Mouse (Mus musculus): ENCODE results near the gene Metap1d. TPM values are rescaled to one million over a fixed set of nuclear protein-coding genes. Genes with fewer than 3 reads are reported as not detected.

The Metap1d gene
- polyA plus RNA-seq (2015; fragmentation: Nextera tagmentation; extraction: Ambion mirVana): 33.4 and 33.7 TPM in 2 replicates

- Histone ChIP-seq H3K4me1 (replicated peaks) (peaks cover 3% of the 10 kb centered on the region; the same call in 1 of the 2 replicates), H3K9ac (peak within 1 kb of the TSS; percentile 70), H3K4me2 (peak within 1 kb of the TSS; percentile 77), H3K27me3 (peaks cover 18% of the 10 kb centered on the region), H3K27ac (peak within 1 kb of the TSS; percentile 59; the same call in 1 of the 2 replicates), H3K36me3 (no peaks in the 10 kb centered on the region), H3K9me3 (no peaks in the 10 kb centered on the region), H3K4me3 (peak within 1 kb of the TSS; percentile 63)
- under 1% methylated on average over 61 of the region's 61 CpGs for WGBS
- peak; percentile 97 for ATAC-seq (ENCODE audit: low FRiP score)
These were observed at the start of gene Metap1d for GRCm38 (mm10) chr2:71453161-71453916. Gene Metap1d, plus strand, starts transcription at chr2:71453276.

DNA sequence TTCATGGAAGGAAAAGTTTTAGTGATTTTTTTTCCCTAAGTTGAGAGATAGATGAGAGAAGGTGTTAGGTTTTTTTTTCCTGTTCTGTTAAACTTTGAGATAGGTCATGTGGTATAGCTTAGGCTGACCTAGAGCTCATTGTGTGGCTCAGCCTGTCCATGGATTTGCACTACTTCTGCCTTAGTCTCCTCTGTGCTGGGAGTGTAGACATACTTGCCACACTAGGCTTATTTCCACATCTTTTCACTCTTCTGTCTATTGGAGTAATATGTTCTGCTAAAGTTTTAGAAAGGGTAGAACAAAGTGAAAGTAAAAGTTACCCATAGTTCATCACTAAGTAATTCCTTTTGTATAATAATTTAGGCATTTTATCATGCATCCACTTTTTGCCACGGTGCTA, 47.5 kb upstream of the Metap1d start:
- ATAC-seq (ENCODE audit: low FRiP score): no peak

DNA sequence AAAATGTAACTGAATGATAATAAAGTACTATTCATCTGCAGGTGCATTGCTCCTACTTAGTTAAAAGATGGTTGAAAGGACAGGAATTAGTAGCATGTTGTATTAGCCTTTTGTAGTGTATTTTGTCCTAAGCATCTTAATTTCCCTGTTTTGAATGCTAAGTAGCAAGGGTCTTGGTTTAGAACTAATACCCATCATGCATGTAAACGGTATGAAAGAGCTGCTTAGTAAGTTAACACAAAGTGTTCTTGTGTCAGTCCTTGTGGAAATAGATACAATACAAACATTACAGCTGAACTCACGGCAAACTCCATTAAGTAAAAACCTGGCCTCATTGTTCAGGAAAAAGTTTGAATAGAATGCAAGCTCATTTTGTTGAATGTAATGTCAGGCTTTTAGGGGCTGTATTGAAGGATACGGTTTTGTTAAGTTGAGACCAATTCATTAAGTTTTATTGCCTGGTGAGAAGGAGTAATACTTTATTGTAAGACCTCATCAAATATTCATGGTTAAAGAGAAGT, 34.3 kb upstream of the Metap1d start:
- H3K9ac ChIP-seq: no peak overlapping the region
- H3K4me1 ChIP-seq (replicated peaks): no peaks in the 10 kb centered on the region
- no peak overlapping the region for H3K4me2 ChIP-seq
- no peaks in the 10 kb centered on the region for H3K9me3 ChIP-seq
- H3K4me3 ChIP-seq: no peak overlapping the region
- no peak overlapping the region for H3K27ac ChIP-seq
- peaks cover 10% of the 10 kb centered on the region; the same call in 1 of the 2 replicates for H3K36me3 ChIP-seq
- ATAC-seq (ENCODE audit: low FRiP score): no peak
- 40% methylated on average over 3 of the region's 3 CpGs for WGBS
- H3K27me3 ChIP-seq: no peaks in the 10 kb centered on the region

More for the DNA sequence above, 47.5 kb upstream of the Metap1d start:
- Histone ChIP-seq H3K27me3 (no peaks in the 10 kb centered on the region), H3K9me3 (no peaks in the 10 kb centered on the region), H3K9ac (no peak overlapping the region), H3K36me3 (peaks cover 9% of the 10 kb centered on the region; the same call in 1 of the 2 replicates), H3K4me3 (no peak overlapping the region), H3K4me2 (no peak overlapping the region), H3K27ac (no peak overlapping the region), H3K4me1 (replicated peaks) (no peaks in the 10 kb centered on the region)
- 100% methylated on average over 1 of the region's 1 CpGs for WGBS

GRCm38 (mm10) chr2:71419408-71419807, 33.7 kb upstream of the Metap1d start:
- Histone ChIP-seq H3K4me3 (no peak overlapping the region), H3K9ac (no peak overlapping the region)
- no peak for ATAC-seq (ENCODE audit: low FRiP score)

GRCm38 (mm10) chr2:71420895-71421425, 32.1 kb upstream of the Metap1d start:
- Histone ChIP-seq H3K4me3 (no peak overlapping the region), H3K4me2 (no peak overlapping the region), H3K27ac (no peak overlapping the region), H3K27me3 (no peaks in the 10 kb centered on the region), H3K36me3 (peaks cover 9% of the 10 kb centered on the region), H3K9ac (no peak overlapping the region), H3K9me3 (no peaks in the 10 kb centered on the region), H3K4me1 (replicated peaks) (no peaks in the 10 kb centered on the region)
- WGBS: 85% methylated on average over 9 of the region's 9 CpGs
- no peak for ATAC-seq (ENCODE audit: low FRiP score)

More at GRCm38 (mm10) chr2:71419408-71419807, 33.7 kb upstream of the Metap1d start:
- Histone ChIP-seq H3K27me3 (no peaks in the 10 kb centered on the region), H3K36me3 (peaks cover 6% of the 10 kb centered on the region; the same call in 1 of the 2 replicates), H3K4me2 (no peak overlapping the region), H3K4me1 (replicated peaks) (no peaks in the 10 kb centered on the region), H3K9me3 (no peaks in the 10 kb centered on the region), H3K27ac (no peak overlapping the region)
- WGBS: 88% methylated on average over 3 of the region's 3 CpGs

DNA sequence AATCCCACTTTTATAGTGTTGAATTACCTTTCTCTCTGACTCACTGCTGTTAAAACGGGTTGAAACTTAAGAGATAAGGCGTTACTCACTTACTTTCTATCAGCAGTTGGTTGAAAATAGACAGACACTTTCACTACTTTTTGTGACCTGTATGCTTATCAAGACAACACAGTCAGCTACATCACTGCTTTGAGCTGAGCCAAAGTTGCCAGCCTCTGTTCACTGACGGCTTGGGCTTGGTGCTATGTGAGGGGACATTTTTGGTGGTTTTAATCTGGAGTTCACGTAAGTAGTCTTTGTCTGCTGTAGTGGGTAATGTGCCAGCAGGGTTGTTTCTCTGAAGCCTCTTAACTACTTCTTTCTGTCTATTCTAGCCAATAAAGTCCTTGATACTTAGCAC, 28.5 kb upstream of the Metap1d start:
- H3K4me2 ChIP-seq: no peak overlapping the region
- H3K4me1 ChIP-seq (replicated peaks): no peaks in the 10 kb centered on the region
- H3K9ac ChIP-seq: no peak overlapping the region
- no peak overlapping the region for H3K4me3 ChIP-seq
- no peaks in the 10 kb centered on the region for H3K27me3 ChIP-seq
- H3K27ac ChIP-seq: no peak overlapping the region
- ATAC-seq (ENCODE audit: low FRiP score): no peak
- H3K36me3 ChIP-seq: peaks cover 21% of the 10 kb centered on the region
- H3K9me3 ChIP-seq: no peaks in the 10 kb centered on the region
- WGBS: 88% methylated on average over 4 of the region's 4 CpGs

DNA sequence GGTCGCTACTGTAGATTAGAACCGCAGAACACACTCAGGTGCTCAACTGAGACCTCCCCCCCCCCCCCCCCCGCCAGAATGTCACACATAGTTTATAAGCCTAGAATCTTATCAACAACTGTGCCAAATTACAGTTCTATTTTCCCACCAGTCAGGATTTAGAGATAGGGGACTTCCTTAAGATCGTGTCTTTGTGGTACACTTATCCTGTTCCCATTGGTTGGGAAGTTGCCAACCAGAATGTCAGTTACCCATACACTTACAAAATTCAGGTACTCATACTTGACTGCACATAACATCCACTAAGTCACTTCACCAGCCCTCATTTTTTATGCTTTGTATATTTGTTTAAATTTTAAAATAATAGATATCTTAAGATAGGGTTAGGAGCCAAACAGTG, 17.6 kb upstream of the Metap1d start:
- H3K9ac ChIP-seq: no peak overlapping the region
- no peaks in the 10 kb centered on the region for H3K4me1 ChIP-seq (replicated peaks)
- no peak overlapping the region for H3K4me3 ChIP-seq
- 93% methylated on average over 3 of the region's 4 CpGs for WGBS
- ATAC-seq (ENCODE audit: low FRiP score): no peak
- H3K27me3 ChIP-seq: no peaks in the 10 kb centered on the region
- no peak overlapping the region for H3K27ac ChIP-seq
- no peaks in the 10 kb centered on the region for H3K9me3 ChIP-seq
- H3K4me2 ChIP-seq: no peak overlapping the region
- peaks cover 21% of the 10 kb centered on the region for H3K36me3 ChIP-seq

- no peak overlapping the region for H3K9ac ChIP-seq
- H3K9me3 ChIP-seq: no peaks in the 10 kb centered on the region
- 55% methylated on average over 2 of the region's 2 CpGs for WGBS
- no peak overlapping the region for H3K4me2 ChIP-seq
- peaks cover 6% of the 10 kb centered on the region; the same call in 1 of the 2 replicates for H3K4me1 ChIP-seq (replicated peaks)
- peaks cover 8% of the 10 kb centered on the region for H3K27me3 ChIP-seq
- no peak for ATAC-seq (ENCODE audit: low FRiP score)
- H3K36me3 ChIP-seq: peaks cover 21% of the 10 kb centered on the region
- no peak overlapping the region for H3K27ac ChIP-seq
- no peak overlapping the region for H3K4me3 ChIP-seq
These were observed 9.7 kb upstream of the Metap1d start for GRCm38 (mm10) chr2:71443376-71443775.

- no peak for ATAC-seq (ENCODE audit: low FRiP score)
- Histone ChIP-seq H3K36me3 (peaks cover 10% of the 10 kb centered on the region), H3K4me2 (no peak overlapping the region), H3K4me1 (replicated peaks) (peaks cover 6% of the 10 kb centered on the region; the same call in 1 of the 2 replicates), H3K4me3 (no peak overlapping the region), H3K27ac (no peak overlapping the region), H3K27me3 (peaks cover 15% of the 10 kb centered on the region), H3K9me3 (no peaks in the 10 kb centered on the region), H3K9ac (no peak overlapping the region)
- 52% methylated on average over 17 of the region's 17 CpGs for WGBS
These were observed 7.4 kb upstream of the Metap1d start for GRCm38 (mm10) chr2:71445536-71446196.

- H3K27ac ChIP-seq: no peak overlapping the region
- no peaks in the 10 kb centered on the region for H3K9me3 ChIP-seq
- H3K36me3 ChIP-seq: no peaks in the 10 kb centered on the region
- 15% methylated on average over 2 of the region's 2 CpGs for WGBS
- no peak overlapping the region for H3K4me2 ChIP-seq
- H3K27me3 ChIP-seq: peaks cover 25% of the 10 kb centered on the region
- no peak overlapping the region for H3K4me3 ChIP-seq
- no peak overlapping the region for H3K9ac ChIP-seq
- no peak for ATAC-seq (ENCODE audit: low FRiP score)
- H3K4me1 ChIP-seq (replicated peaks): peaks cover 9% of the 10 kb centered on the region; the same call in 1 of the 2 replicates
These were observed 3.5 kb upstream of the Metap1d start for GRCm38 (mm10) chr2:71449604-71450003.

DNA sequence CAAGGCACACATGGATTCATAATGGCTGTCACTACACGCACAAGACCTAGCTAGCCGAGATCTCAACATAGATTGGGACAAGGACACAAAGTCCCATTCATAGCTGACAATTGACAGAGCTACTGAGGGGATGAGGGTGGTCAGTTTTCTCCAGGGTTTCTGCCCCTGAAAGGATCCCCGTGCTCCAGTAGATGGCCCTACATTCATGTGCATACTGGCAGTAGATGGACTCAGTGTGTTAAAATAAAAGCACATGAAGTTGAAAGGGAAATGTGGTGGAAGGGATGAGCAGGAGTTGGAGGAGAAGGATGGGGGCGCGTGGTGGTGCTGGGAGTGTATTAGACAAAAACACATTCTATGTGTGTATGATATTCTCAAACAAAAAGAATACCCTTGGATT, 1.3 kb upstream of the Metap1d start:
- WGBS: 65% methylated on average over 5 of the region's 5 CpGs
- Histone ChIP-seq H3K36me3 (no peaks in the 10 kb centered on the region), H3K4me3 (no peak overlapping the region), H3K27me3 (peaks cover 25% of the 10 kb centered on the region), H3K4me2 (no peak overlapping the region), H3K9ac (no peak overlapping the region), H3K9me3 (no peaks in the 10 kb centered on the region), H3K4me1 (replicated peaks) (peaks cover 3% of the 10 kb centered on the region; the same call in 1 of the 2 replicates), H3K27ac (no peak overlapping the region)
- ATAC-seq (ENCODE audit: low FRiP score): no peak

GRCm38 (mm10) chr2:71453917-71454260, 813 bp downstream of the Metap1d start:
- WGBS: 46% methylated on average over 4 of the region's 4 CpGs
- ATAC-seq (ENCODE audit: low FRiP score): no peak
- Histone ChIP-seq H3K4me2 (peak overlapping the region; percentile 77), H3K4me1 (replicated peaks) (peaks cover 3% of the 10 kb centered on the region; the same call in 1 of the 2 replicates), H3K27me3 (peaks cover 14% of the 10 kb centered on the region), H3K27ac (no peak overlapping the region), H3K9me3 (no peaks in the 10 kb centered on the region), H3K4me3 (peak overlapping the region; percentile 63), H3K9ac (no peak overlapping the region; the same call in 1 of the 2 replicates), H3K36me3 (no peaks in the 10 kb centered on the region)
